Mouse (Mus musculus) B cell, adult 2 months (primary cell): ENCODE measurements around the gene Uba52.

ENCODE experiments used
- DNase-seq, 2 experiments: peaks; one replicate each; pipeline ENCODE4 v3.0.0; 2022

Gene Uba52

DNA sequence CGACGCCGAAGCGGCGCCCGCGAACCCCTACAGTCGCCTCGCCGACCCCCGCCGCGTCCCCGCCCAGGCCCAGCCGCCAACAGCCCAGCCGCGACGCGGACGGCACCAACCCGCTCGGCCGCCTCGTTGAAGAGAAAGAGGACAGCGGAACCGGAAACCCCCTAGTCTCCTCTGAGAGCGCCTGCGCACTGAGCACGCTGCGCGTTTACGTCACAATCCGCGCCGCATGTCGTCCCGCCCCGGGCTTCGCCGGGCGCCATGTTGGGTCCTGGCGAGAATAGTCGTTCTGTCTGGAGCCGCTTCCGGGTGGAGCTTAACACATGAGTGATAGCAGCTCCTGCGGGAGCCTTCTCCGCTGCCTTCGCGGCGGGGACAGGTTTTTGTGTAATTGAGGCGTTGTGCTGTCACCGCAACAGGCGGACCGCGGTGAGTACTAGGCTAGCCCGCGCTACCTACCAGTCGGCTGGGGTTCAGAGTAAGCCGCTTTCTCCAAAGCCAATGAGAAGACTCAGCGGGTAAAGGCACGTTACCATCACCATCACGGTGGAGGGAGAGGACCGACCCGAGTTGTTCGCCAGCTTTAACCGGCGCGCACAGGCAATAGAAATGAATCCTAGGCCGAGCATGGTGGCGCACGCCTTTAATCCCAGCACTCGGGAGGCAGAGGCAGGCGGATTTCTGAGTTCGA is at the start of gene Uba52:
Gene Uba52 (minus strand): TSS at position 574 of the 688 bp plus-strand sequence.
- peak; percentile 97 for DNase-seq

DNA sequence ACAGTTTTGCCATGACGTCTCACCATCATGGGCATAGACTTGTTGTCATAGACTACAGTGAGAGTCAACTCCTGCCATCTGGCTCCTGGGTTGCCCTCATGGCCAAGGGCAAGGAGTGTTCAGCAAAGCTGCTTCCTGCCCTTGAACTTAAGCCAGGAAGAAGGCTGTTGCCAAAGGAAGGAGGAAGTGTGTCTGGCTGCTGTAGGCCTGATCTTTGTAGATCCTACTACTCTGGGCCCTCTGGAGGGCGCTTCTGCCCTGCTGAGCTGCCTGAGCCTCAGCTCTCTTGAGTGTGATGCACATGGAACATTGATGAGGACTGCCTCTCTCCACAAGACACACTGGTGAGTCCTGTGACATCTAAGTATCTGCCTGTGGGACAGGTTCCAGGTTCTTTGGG is 49.5 kb upstream of the Uba52 start:
- peak; percentile 34 to 35 for DNase-seq

DNA sequence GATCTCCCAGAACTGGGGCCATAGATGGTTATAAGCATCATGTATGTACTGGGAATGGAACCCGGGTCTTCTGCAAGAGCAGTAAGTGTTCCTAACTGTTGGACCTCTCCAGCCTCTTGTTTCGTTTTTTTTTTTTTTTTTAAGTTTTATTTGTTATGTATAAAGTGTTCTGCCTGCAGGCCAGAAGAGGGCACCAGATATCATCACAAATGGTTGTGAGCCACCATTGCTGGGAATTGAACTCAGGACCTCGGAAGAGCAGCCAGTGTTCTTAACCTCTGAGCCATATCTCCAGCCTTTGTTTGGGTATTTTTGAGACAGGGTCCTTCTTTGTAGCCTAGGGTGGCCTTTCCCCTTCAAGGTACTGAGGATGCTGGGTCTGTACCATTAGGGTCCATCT is 48.4 kb upstream of the Uba52 start:
- peak; percentile 23 to 29 for DNase-seq

DNA sequence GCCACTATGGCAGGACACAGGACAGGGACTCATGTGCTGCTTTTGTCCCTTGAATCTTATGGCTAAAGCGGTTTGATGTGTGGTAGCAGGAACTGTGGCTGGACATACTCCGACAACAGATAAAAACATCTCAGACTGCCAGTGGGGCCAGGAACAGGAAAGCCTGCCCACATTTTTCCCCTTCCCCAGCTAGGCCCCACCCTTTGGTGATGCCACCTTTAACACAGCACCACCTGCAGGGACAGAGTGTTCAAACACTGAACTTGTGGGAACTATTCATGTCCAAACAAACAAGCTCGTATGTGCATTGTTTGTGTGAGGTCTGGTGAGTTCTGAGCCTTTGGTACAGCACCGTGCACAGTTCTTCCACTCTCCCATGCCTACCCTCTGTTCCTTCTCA is 47.7 kb upstream of the Uba52 start:
- peak; percentile 24 to 26 for DNase-seq

DNA sequence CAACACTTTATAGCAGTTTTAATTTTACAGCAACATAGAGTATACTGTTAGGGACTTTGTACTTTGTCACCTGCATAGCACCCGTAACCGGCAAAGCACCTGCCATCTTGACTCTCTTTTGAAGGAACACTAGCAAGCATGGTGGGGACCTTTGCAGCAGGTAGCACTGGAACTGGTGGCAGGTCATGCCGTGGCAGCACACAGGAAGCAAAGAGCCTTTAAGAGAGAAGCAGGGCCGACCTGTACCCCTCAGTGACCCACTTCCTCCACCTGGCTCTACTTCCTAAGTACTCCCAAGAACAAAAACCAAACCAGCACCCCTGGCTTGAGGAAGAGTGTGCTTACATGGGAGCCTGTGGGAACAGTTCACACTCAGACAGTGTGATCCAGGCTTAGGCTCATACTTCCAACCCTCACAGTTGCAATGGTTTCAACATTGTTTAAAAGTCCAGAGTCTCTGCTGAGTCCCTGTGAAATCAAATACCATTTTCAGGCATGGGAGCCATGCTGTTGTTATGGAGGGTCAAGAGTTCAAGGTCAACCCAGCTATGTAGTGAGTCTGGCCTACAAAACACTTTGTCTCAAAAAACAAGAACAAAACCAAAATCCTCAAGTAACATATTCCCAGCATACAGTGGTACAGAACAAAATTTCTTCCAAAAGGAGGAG is 44.6 kb upstream of the Uba52 start:
- no peak for DNase-seq

DNA sequence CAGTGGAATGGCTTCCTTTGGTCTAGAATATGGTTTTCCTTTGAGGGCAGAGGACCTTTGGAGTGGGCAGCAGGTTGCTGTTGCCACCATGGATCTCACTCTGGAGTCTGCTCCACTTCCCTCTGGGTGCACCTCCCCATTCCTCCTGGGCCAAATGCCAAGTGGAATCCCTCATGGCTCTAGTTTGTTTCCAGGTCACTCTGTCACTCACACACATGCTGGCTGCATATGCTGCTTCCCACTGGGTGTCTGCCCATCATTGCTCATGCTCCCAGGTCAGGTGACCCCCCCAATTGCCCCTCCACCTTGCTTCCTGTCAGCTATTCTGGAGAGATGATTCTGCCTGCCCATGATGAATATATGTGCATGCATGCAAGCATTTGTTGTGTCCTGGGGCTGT is 43.1 kb upstream of the Uba52 start:
- no peak for DNase-seq

DNA sequence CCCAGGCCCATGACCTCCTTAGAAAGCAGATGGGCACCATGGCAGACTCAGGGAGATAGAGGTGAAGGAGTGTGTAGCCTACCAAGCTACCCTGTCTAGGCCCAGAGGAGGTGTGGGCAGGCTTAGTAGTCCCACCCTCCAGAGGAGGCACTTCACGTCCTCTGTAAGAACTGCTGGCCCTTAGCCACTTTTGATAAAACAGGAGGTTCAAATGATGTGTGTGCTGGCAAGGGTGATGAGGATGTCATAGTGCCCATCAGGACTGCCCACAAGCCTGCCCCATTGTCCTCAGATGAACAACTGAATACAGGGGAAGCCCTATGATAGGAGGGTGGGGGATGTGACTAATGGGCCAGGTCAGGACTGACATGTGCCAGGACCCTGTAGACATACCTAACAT is 42.2 kb upstream of the Uba52 start:
- no peak for DNase-seq

DNA sequence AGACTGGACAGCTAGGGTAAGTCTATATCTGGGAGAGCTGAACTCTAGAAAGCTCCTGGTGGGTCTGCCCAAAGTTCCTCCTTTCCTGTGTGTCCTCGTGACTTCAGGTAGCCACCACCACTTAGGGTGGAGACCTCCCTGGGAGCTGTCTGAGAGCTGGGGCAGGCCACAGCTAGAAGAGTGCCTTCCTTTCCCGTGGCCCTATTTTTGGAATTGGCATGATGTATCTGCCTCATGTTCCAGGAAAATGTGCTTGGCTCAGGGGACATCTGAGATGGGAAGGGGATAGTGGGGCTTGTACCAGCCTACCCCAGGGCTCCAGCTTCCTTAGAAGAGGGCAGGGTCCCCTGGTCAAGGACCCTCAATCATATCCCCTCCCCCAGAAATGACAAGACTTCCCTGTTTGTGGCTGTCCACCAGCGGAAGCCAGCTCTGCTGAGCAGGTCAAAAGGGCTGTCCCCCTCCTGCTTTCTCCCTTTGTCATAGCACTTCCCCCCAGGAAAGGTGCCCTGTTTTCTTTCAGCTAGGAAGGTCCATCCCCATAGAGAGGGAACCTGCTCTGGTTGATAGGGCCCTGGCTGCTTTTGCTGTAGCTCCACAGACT is 41.1 kb upstream of the Uba52 start:
- no peak for DNase-seq

DNA sequence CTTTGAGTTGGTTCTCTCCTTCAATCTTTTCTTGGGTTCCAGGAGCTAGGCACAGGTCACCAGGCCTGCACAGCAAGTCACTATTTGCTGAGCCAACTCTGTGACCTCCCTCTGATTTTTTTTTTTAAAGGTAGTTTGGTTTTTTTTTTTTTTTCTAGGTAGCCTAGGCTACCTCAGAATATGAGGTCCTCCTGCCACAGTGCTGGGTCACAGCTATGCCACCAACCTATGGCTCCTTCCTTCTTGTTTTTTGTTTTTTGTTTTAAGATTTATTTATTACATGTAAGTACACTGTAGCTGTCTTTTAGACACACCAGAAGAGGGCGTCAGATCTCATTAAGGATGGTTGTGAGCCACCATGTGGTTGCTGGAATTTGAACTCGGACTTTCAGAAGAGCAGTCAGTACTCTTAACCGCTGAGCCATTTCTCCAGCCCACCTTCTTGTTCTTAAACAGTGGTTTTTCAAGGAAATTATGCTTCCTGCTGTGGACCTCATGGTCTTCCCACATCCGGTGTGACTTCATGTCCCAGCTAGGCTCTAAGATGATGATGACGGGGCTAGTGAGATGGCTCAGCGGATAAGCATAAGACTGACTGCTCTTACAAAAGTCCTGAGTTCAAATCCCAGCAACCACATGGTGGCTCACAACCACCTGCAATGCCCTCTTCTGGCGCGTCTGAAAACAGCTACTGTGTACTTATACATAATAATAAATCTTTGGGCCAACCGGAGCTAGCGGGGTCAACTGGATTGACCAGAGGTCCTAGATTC is 39.0 kb upstream of the Uba52 start:
- no peak for DNase-seq

DNA sequence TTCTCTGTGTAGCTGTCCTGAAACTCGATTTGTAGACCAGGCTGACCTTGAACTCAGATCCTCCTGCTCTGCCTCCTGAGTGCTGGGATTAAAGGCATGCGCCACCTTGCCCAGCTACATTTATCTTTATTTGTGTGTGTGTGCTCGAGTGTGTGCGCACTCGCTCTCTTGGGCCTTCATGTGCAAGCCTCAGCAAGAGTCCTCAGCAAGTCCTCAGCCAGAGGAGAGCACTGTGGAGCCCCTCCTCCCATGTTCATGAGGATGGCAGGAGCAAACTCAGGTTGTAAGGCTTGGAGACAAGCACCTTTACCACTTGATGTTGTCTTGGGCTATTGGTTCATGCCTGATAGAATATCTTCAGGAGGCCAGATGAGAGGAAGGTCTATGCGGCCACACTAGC is 37.2 kb upstream of the Uba52 start:
- no peak for DNase-seq

DNA sequence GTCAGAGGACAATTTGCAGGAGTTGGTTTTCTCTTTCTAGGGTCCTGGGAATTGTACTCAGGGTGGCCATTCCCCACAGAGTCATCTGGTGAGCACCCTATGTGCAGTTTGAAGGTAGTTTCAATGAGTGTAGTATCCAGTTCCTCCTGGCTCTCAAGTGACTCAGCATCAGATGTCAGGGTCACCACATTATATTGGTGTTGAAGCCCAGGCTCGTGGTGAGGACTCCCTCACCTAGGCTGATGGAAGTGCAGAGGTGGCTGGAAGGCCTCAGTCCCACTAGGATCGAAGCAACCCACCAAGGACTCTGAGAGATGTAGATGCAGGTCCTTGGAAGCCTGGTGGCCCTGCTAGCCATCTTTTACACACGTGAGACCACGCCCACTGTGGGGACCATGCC is 35.8 kb upstream of the Uba52 start:
- DNase-seq: no peak

DNA sequence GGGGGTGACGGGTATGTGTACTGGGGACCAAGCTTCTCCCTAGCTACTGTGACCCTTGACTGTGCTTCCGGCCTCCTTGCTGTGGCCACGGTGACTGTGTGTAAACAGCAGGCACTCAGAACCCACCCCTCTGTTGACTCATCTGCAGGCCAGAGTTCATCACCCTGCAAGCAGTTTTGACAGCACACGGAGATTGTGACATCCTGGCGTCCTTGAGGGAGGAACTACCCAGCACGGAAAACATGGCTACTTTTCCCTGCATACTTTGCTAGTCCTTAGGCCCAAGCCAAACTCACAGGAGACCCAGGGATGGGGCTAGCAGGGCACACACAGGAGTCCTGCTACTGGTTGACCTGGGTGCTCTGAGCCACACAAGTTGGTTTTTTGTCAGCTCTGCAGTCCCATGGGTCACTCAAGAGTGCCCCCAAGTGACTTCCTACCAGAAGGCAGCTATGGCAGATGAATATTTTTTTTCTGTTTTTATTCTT is 33.6 kb upstream of the Uba52 start:
- peak; percentile 43 to 50 for DNase-seq

DNA sequence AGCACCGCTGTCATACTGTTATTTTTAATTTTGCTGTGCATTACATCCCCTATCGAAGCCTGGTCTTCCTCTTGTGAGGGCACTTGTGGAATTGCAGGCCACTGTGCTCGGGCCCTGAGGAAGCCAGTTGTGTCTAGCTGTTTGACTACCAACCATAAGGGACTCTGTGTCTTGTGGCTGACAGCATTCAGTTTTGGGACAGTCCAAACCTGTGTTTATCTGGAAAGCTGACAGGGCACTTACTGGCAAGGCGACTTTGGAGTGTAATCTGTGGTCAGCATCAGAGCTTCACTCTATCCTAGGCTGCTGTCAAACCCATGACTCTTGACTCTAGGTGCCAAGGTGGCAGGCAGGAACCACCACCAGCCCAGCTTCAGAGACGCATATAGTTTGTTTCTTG is 30.5 kb upstream of the Uba52 start:
- DNase-seq: no peak

DNA sequence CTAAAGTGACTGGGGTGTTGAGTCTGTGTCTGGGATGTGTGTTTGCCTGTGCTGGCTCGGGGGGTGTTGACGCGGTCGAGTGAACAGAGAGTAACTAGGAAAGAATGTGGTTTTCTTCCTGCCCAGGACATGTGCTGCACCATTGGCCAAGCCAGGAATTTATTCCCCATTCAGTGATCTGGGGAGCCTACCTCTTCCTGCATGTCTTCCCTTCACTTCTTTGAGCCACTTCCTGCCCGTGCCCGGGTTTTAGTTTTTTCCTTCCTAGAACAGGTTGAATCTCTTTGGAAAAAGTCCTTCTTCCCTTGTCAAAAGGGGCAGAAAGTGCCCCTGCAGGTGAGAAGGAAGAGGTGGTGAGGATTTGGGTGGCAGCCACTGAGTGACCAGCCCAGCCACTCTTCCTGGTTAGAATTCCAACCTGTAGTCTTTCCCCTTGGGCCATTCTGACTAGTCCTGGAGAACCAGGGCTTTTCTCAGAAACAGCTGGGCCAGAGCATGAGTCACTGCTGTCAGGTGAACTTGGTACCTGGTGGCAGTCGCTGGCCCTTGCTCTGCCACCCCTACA is 30.0 kb upstream of the Uba52 start:
- DNase-seq: no peak

DNA sequence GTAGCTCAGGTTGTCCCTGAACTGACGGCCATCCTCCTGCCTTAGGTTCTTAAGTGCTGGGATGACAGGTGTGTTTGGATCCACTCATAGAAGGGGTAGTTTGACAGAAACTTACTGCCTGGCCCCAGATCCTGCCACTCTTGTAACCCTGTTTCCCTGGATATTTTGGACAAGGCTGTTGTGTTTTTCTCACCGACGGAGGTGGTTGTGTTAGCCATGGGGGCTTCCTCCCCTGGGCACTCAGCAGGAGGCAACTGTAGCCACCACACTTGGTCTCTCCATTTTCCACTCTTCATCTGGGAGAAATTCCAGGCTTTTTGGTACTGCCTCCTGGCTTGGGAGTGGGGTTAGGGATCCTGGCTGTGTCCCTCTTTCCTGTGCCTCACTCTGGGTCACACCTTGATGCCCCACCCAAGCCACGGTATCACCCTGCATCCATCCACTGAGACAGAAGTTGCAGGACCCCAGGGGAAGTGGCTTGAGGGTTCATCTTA is 29.5 kb upstream of the Uba52 start:
- DNase-seq: no peak

DNA sequence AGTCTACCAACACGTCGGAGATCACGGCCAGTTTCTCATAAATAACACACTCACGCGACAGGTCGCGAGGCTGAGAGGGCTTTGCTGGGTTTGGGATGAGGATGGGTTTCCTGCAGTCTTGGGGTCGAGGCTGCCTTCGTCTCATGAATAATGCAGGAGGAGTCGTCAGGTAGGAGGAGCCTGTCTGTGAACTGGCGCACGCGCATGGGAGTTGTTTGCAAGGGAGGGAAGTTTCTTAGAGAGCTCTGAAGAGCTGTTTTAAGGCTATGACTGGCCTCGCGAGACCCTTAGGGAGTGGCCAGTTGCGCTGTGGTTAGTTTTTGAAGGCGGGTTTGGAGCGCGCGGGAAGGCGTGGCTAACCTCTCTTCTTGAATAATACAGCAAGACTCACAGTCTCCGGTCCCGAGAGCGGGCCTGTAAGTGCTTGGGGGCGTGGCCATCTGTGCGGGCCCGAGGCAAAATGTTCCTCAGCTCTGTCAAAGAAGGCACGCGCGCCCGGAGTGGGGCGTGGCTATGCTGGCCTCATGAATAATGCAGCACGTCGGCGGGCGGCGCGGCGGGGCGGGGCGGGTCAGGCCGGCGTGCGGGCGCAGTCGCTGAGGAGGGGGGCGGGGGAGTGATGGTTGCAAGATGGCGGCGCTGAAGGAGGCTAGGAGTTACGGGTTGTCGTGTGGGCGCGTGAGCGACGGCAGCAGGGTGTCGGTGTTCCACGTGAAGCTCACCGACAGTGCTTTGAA is 28.6 kb upstream of the Uba52 start, which contains the start of gene Ell:
Gene Ell (plus strand): TSS at position 381 of the 737 bp plus-strand sequence.
- DNase-seq: peak; percentile 99

DNA sequence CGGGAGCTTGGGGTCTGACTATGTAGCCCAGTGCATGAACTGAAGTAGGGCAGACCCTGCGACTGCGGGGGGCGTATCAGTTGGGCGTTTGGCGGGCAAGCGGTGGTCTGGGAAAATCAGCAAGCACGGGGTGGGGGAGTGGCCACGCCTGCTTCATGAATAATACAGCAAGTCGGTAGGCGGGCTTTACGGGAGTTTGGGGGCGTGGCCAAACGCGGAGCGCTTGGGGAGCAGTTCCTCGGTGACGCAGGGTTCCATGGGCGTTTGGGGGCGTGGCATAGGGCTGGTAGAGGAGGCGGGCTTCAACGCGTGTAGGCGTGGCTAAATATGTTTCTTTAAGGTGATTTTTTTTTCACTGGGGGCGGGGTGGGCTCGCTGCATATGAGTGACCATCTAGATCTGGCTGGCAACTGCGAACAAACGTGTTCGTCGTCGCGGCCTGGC is 28.1 kb upstream of the Uba52 start:
- DNase-seq: peak; percentile 100

DNA sequence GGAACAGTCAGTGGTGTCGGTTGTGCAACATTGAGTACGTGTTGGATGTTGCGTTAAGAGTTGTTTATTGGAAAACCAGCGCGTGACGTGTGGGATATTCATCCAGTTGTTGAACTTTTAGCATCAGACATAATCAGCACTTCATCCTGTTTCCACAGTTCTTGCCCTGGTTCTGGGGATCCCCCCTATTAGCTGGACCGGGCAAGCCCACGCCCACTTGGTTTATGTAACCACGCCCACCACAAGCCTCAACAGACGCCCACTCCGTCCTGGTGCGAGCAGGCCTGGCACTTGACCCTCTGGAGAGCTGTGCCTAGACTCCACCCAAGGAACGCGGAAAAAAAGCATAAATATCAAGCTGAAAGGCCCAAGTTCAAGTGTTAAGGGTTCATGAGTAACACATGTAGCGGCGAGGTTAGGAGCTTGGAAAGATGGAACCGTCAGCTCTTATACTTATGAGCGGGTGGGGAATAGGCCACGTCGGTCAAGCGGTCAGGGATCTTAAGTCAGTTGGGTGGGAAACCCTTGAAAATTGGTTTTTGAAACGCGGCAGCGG is 27.5 kb upstream of the Uba52 start:
- peak; percentile 45 to 48 for DNase-seq

DNA sequence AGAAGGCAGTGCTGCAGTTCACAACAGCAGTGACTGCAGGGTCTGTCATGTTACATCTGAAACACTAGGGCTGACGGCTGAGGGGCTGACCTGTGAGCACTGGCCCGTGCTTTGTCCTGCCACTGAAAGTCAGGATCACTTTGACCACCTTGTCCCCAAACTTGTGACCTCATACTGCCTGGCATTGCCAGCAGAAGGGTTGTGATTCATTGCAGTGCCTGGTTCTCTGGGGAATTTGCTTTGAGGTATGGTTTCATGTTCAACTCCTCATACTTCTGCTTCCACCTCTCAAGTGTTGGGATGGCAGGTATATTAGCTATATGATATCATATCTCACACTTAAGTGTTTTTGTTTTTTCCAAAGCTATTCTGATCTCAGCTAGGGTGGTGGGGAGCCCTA is 25.1 kb upstream of the Uba52 start:
- DNase-seq: no peak

DNA sequence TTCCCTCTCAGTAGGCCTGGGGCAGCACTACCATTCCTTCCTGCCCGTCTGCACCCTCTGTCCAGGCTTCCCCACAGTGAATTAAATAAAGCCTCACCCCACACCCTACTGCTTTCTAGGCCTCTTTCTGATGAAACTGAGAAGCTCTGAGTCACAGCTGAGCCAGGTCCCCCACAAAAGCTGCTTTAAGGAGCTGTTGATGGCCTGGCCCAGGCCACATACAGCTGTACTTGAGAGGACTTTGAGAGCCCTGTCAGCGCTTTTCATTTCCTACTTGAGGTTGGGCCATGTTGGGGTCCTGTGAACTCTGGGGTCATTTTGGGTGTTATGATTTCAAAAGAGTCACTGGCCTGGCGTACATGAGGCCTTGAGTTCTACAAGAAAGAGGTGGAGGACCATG is 24.6 kb upstream of the Uba52 start:
- DNase-seq: no peak

DNA sequence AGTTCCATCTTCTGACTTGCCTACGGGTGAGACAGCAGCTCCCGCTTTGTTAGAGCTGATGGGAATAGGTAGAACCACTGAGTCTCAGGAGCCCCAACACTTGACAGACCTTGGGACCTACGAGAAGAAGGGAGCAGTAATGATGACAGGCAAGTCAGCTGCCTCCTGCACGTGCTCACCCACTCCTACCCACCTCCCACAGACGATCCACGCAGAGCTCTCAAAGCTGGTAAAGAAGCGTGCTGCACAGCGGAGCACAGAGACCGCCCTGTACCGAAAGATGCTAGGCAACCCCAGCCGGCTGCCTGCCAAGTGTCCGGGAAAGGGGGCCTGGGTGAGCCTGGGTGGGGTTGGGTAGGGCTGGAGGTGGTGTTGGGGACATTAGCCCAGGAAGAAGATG is 23.7 kb upstream of the Uba52 start:
- DNase-seq: no peak

DNA sequence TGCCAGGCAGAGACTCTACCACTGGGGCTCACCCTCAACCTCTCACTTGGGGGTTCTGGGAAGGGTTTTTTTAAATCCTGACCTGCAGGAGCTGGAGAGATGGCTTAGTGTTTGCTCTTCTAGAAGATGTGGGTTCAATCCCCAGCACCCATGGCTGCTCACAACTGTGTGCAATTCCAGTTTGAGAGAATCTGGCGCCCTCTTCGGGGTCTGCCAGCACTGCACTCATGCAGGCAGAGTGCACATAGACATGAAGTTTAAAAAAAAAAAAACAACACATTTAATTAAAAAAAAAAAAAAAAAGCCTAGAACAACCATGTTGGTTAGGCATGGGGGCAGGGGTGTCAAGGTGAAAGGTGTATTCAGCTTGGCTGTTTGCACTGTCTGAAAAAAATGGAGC is 19.7 kb upstream of the Uba52 start:
- peak in 1 of 2 experiments; percentile 28 for DNase-seq
